Mouse (Mus musculus) stomach, postnatal 0 days (tissue): ENCODE results near the gene Olfr1462. TPM values are rescaled to one million over a fixed set of nuclear protein-coding genes. Genes with fewer than 3 reads are reported as not detected.

Experiments used
- ATAC-seq: fragments of 200-750 bp; cut with Nextera tagmentation; 2 replicates; pipeline ENCODE4 v1.8.0; 2017; ENCODE audit not compliant: low FRiP score, low TSS enrichment
- DNase-seq: peaks from one replicate; pipeline ENCODE4 v3.0.0-alpha.2; 2016; ENCODE audit warnings: low spot score
- H3K27ac ChIP-seq: fragments of 300-500 bp; sonication (generic); replicated peaks from 2 replicates; pipeline ENCODE4 v1.5.1; 2014; ENCODE audit warnings: mild to moderate bottlenecking, control low read depth
- H3K27me3 ChIP-seq: fragments of 300-500 bp; sonication (generic); 2 replicates; pipeline ENCODE4 v1.6.1; 2014; ENCODE audit warnings: low read length; ENCODE audit not compliant: control insufficient read depth, insufficient read depth
- H3K36me3 ChIP-seq: fragments of 300-500 bp; sonication (generic); 2 replicates; pipeline ENCODE4 v1.6.1; 2014; ENCODE audit warnings: low read length, mixed read lengths; ENCODE audit not compliant: control insufficient read depth, insufficient read depth
- H3K4me1 ChIP-seq: fragments of 300-500 bp; sonication (generic); replicated peaks from 2 replicates; pipeline ENCODE4 v1.6.1; 2014; ENCODE audit warnings: antibody characterized with exemption; ENCODE audit not compliant: control insufficient read depth, insufficient read depth
- H3K4me2 ChIP-seq: fragments of 300-500 bp; sonication (generic); replicated peaks from 2 replicates; pipeline ENCODE4 v1.6.1; 2014; ENCODE audit warnings: low read depth, mild to moderate bottlenecking, control low read depth, moderate library complexity
- H3K4me3 ChIP-seq: fragments of 300-500 bp; sonication (generic); 2 replicates; pipeline ENCODE4 v1.5.1; 2014; ENCODE audit warnings: low read depth, low read length, control low read depth
- H3K9ac ChIP-seq: fragments of 300-500 bp; sonication (generic); 2 replicates; pipeline ENCODE4 v1.6.1; 2014; ENCODE audit warnings: mild to moderate bottlenecking, low read length, control low read depth, mixed read lengths
- H3K9me3 ChIP-seq: fragments of 300-500 bp; sonication (generic); 2 replicates; pipeline ENCODE4 v1.6.1; 2016; ENCODE audit warnings: low read length; ENCODE audit not compliant: control insufficient read depth
- CTCF ChIP-seq: IDR thresholded peaks from 2 replicates; pipeline ENCODE4 v1.5.1; 2016; ENCODE audit warnings: antibody characterized with exemption, low read depth, mild to moderate bottlenecking, moderate library complexity
- EP300 ChIP-seq: optimal IDR thresholded peaks from 2 replicates; pipeline ENCODE3; 2016; ENCODE audit warnings: antibody characterized with exemption
- WGBS: fragments of 180-500 bp; shearing (Covaris S2); extraction: QIAGEN DNeasy Blood & Tissue Kit; methylation state at CpG from one replicate; pipeline ENCODE4 v1.1.7; 2014; 5-methylcytosine and 5-hydroxymethylcytosine counted together
- polyA plus RNA-seq: library from polyadenylated mRNA; unstranded; fragments of >200 nt; fragmentation: Nextera tagmentation; extraction: Ambion mirVana; gene quantifications from 2 replicates; pipeline ENCODE4 v1.2.1, GENCODE M21; 2015

The Olfr1462 gene
- not detected in 2 replicates for polyA plus RNA-seq

DNA sequence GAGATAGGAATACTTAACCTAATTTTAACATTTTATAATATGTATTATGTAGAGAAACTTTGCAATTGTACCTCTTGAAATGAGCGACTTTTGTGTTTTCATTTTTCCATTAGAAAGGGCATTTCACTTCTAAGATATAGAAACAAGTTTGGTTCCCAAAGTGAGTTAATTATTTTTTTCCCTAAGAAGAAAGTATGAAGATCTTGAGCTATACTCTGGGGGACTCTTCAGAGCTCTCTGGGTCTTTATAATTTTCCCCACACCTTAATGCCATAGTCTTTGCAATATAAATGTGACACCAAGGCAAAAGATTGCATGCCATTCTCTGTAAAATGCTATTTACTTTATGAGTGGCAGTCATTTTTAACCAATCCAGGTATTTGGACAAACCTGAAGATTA is at the start of gene Olfr1462:
Olfr1462 (plus strand) TSS at position 301 of the 400 bp plus-strand sequence.
- DNase-seq (no peak), ATAC-seq (no peak)
- Histone ChIP-seq H3K27ac (no peak within 1 kb of the TSS), H3K36me3 (no peaks in the 10 kb centered on the region), H3K9ac (no peak within 1 kb of the TSS), H3K9me3 (no peaks in the 10 kb centered on the region), H3K4me2 (no peak within 1 kb of the TSS), H3K27me3 (no peaks in the 10 kb centered on the region), H3K4me1 (no peaks in the 10 kb centered on the region), H3K4me3 (no peak within 1 kb of the TSS)
- WGBS: 77% methylated on average over 1 of the region's 1 CpGs
- TF ChIP-seq EP300 (no peak), CTCF (no peak)

DNA sequence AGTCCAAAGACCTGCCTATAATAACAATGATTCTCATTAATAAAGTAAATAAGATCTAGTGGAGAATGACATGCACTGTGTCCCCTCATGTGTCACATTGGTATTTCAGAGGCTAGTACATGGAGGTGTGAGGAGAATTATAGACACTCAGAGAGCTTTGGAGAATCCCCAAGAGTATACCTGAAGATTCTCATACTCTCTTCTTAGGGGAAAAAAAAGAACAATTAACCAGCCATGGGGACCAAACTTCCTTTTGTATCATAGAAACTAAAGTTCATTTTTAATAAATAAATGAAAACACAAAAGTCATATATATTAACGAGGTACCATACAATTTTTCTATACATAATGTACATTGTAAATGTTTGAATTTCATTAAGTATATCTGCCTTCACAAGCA is 36.1 kb upstream of the Olfr1462 start, which contains the start of gene Olfr1459:
Olfr1459 (minus strand) TSS at position 101 of the 400 bp plus-strand sequence.
- Histone ChIP-seq H3K36me3 (no peaks in the 10 kb centered on the region), H3K4me1 (no peaks in the 10 kb centered on the region), H3K9ac (no peak within 1 kb of the TSS), H3K4me3 (no peak within 1 kb of the TSS), H3K27me3 (no peaks in the 10 kb centered on the region), H3K4me2 (no peak within 1 kb of the TSS), H3K9me3 (no peaks in the 10 kb centered on the region), H3K27ac (no peak within 1 kb of the TSS)
- ATAC-seq: no peak
- no peak for TF ChIP-seq CTCF
- no peak for DNase-seq
- WGBS: 67% methylated on average over 1 of the region's 1 CpGs

- H3K4me1 ChIP-seq: no peaks in the 10 kb centered on the region
- H3K9me3 ChIP-seq: no peaks in the 10 kb centered on the region
- no peak within 1 kb of the TSS for H3K9ac ChIP-seq
- H3K4me2 ChIP-seq: no peak within 1 kb of the TSS
- H3K4me3 ChIP-seq: no peak within 1 kb of the TSS
- no peaks in the 10 kb centered on the region for H3K36me3 ChIP-seq
- ATAC-seq: no peak
- TF ChIP-seq EP300 (no peak), CTCF (no peak)
- no peak for DNase-seq
- no peaks in the 10 kb centered on the region for H3K27me3 ChIP-seq
- WGBS: 34% methylated on average over 1 of the region's 1 CpGs
- H3K27ac ChIP-seq: no peak within 1 kb of the TSS
Measured at GRCm38 (mm10) chr19:13162700-13163099, 22.8 kb upstream of the Olfr1462 start, which contains the start of gene Olfr1461. Olfr1461 (plus strand) TSS chr19:13163000.

DNA sequence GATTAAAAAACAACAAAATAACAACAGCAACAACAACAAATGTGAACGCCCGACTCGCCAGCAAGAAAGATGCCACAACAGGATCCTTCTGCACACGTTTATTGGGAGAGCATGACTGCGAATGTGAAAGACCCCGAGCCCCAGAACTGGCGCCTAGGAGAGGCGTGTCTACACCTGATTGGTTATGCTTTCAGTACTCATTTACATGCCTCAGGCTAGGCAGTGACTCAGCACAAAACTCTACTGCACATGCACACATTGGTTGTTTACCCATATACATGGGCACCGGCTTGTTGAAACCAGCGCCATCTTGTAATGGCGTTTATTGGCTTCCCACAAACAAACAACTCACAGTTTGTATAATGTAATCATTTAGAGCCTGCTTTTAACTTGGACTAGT is 36.1 kb downstream of the Olfr1462 start:
- ATAC-seq: no peak
- H3K27ac ChIP-seq: no peak overlapping the region
- no peak overlapping the region for H3K4me2 ChIP-seq
- H3K4me1 ChIP-seq: no peaks in the 10 kb centered on the region
- WGBS: 86% methylated on average over 11 of the region's 11 CpGs
- TF ChIP-seq EP300: no peak
- no peak for TF ChIP-seq CTCF
- no peaks in the 10 kb centered on the region for H3K36me3 ChIP-seq
- no peak for DNase-seq
- H3K27me3 ChIP-seq: no peaks in the 10 kb centered on the region
- H3K9ac ChIP-seq: no peak overlapping the region
- no peak overlapping the region for H3K4me3 ChIP-seq
- no peaks in the 10 kb centered on the region for H3K9me3 ChIP-seq

GRCm38 (mm10) chr19:13231028-13231427 is 45.5 kb downstream of the Olfr1462 start, which contains the start of gene Olfr1463:
Olfr1463 (plus strand) TSS chr19:13231328.
- Histone ChIP-seq H3K9ac (no peak within 1 kb of the TSS), H3K27me3 (no peaks in the 10 kb centered on the region), H3K4me3 (no peak within 1 kb of the TSS), H3K36me3 (no peaks in the 10 kb centered on the region), H3K4me2 (no peak within 1 kb of the TSS), H3K27ac (no peak within 1 kb of the TSS), H3K9me3 (peaks cover 2% of the 10 kb centered on the region; the same call in 1 of the 2 replicates), H3K4me1 (no peaks in the 10 kb centered on the region)
- TF ChIP-seq EP300 (no peak), CTCF (no peak)
- no peak for ATAC-seq
- DNase-seq: no peak

Other genes starting within 250 kb of the Olfr1462 start
- gene Olfr1450, start 235.5 kb upstream of the Olfr1462 start, polyA plus RNA-seq: not detected in 2 replicates
- gene Olfr1451, start 190.7 kb upstream of the Olfr1462 start, polyA plus RNA-seq: not detected in 2 replicates
- not detected in 2 replicates for gene Olfr1453, start 157.4 kb upstream of the Olfr1462 start, polyA plus RNA-seq
- not detected in 2 replicates for gene Olfr1454, start 125.1 kb upstream of the Olfr1462 start, polyA plus RNA-seq
- not detected in 2 replicates for gene Olfr1457, start 87.8 kb upstream of the Olfr1462 start, polyA plus RNA-seq
- not detected in 2 replicates for gene Olfr1458, start 79.0 kb upstream of the Olfr1462 start, polyA plus RNA-seq
- 0.02 TPM in 1 of 2 replicates, not detected in the other for gene Olfr1459, start 36.2 kb upstream of the Olfr1462 start, polyA plus RNA-seq
- not detected in 2 replicates for gene Olfr1461, start 22.7 kb upstream of the Olfr1462 start, polyA plus RNA-seq
- gene Olfr1463, start 45.6 kb downstream of the Olfr1462 start, polyA plus RNA-seq: not detected in 2 replicates
- gene Olfr1465, start 129.8 kb downstream of the Olfr1462 start, polyA plus RNA-seq: not detected in 2 replicates
- not detected in 2 replicates for gene Olfr1466, start 153.1 kb downstream of the Olfr1462 start, polyA plus RNA-seq
- 0.04 TPM in 1 of 2 replicates, not detected in the other for gene Olfr1467, start 176.5 kb downstream of the Olfr1462 start, polyA plus RNA-seq
- gene Olfr1469, start 222.1 kb downstream of the Olfr1462 start, polyA plus RNA-seq: not detected in 2 replicates